Mouse (Mus musculus) bone marrow macrophage, adult 2 months (primary cell): Measurements from ENCODE around the gene Eml2. TPM values are rescaled to one million over a fixed set of nuclear protein-coding genes. Genes with fewer than 3 reads are reported as not detected.
"Not testable (repeated sequence)": the region's sequence is repeated elsewhere in the genome, so short reads cannot be mapped to it uniquely, and the experiment has no call there.

Source experiments
- H3K27ac ChIP-seq: 2 replicates; pipeline ENCODE4 v1.5.1; 2012; ENCODE audit warnings: low read depth, low read length; ENCODE audit not compliant: insufficient read depth
- H3K4me1 ChIP-seq: 2 replicates; pipeline ENCODE4 v1.6.1; 2012; ENCODE audit warnings: low read length; ENCODE audit not compliant: control insufficient read depth, insufficient read depth
- H3K4me3 ChIP-seq: 2 replicates; pipeline ENCODE4 v1.5.1; 2012; ENCODE audit warnings: mild to moderate bottlenecking, low read length, moderate library complexity; ENCODE audit not compliant: insufficient read depth
- CTCF ChIP-seq: IDR thresholded peaks from 2 replicates; pipeline ENCODE4 v1.5.1; 2012; ENCODE audit warnings: low read depth, mild to moderate bottlenecking, low read length, moderate library complexity
- POLR2A ChIP-seq: IDR thresholded peaks from 2 replicates; pipeline ENCODE4 v1.6.1; 2012; ENCODE audit warnings: mild to moderate bottlenecking, low read depth, low read length, borderline replicate concordance
- polyA plus RNA-seq: library from polyadenylated mRNA; stranded (reverse); fragments of >200 nt; gene quantifications from 2 replicates; pipeline ENCODE4 v1.2.4, GENCODE M21; 2012; ENCODE audit not compliant: missing spikeins, insufficient read depth, insufficient read length

Gene Eml2
- polyA plus RNA-seq, 1 experiment: 17.8 TPM

GRCm38 (mm10) chr7:19147497-19148045, 28.6 kb upstream of the Eml2 start:
- peaks cover 12% of the 10 kb centered on the region for H3K4me1 ChIP-seq
- no peak overlapping the region for H3K4me3 ChIP-seq
- TF ChIP-seq CTCF: no peak
- H3K27ac ChIP-seq: no peak overlapping the region

GRCm38 (mm10) chr7:19148180-19148874, 27.9 kb upstream of the Eml2 start:
- no peak for TF ChIP-seq POLR2A
- no peak for TF ChIP-seq CTCF
- Histone ChIP-seq H3K4me1 (peaks cover 12% of the 10 kb centered on the region), H3K27ac (peak overlapping the region; percentile 43; the same call in 1 of the 2 replicates), H3K4me3 (peak overlapping the region; percentile 65)

GRCm38 (mm10) chr7:19148875-19149541, 27.2 kb upstream of the Eml2 start, which contains the start of gene Qpctl:
Gene Qpctl (minus strand): TSS chr7:19149291.
- TF ChIP-seq CTCF: no peak
- TF ChIP-seq POLR2A: no peak
- Histone ChIP-seq H3K4me3 (peak within 1 kb of the TSS; percentile 98), H3K27ac (peak within 1 kb of the TSS; percentile 58), H3K4me1 (peaks cover 12% of the 10 kb centered on the region)

GRCm38 (mm10) chr7:19149626-19150025, 26.6 kb upstream of the Eml2 start, which contains the start of gene Snrpd2:
Gene Snrpd2 (plus strand): TSS chr7:19149722.
- Histone ChIP-seq H3K27ac (peak within 1 kb of the TSS; percentile 58), H3K4me1 (peaks cover 12% of the 10 kb centered on the region), H3K4me3 (peak within 1 kb of the TSS; percentile 98)
- no peak for TF ChIP-seq CTCF
- TF ChIP-seq POLR2A: no peak

GRCm38 (mm10) chr7:19151121-19151520, 25.1 kb upstream of the Eml2 start:
- H3K27ac ChIP-seq, H3K4me3 ChIP-seq: not testable (repeated sequence)
- peaks cover 12% of the 10 kb centered on the region for H3K4me1 ChIP-seq

- Histone ChIP-seq H3K4me3 (no peak overlapping the region), H3K27ac (no peak overlapping the region), H3K4me1 (peaks cover 5% of the 10 kb centered on the region)
- no peak for TF ChIP-seq POLR2A
- no peak for TF ChIP-seq CTCF
These were observed 21.4 kb upstream of the Eml2 start for GRCm38 (mm10) chr7:19154796-19155195.

- H3K4me3 ChIP-seq: no peak overlapping the region
- no peak overlapping the region for H3K27ac ChIP-seq
- peaks cover under 1% of the 10 kb centered on the region; the same call in 1 of the 2 replicates for H3K4me1 ChIP-seq
- TF ChIP-seq POLR2A (no peak), CTCF (peak; percentile 17; the same call in 1 of the 2 replicates)
These were observed 20.3 kb upstream of the Eml2 start for GRCm38 (mm10) chr7:19155825-19156475.

GRCm38 (mm10) chr7:19157160-19157800, 18.9 kb upstream of the Eml2 start:
- TF ChIP-seq CTCF: peak; percentile 47
- no peak for TF ChIP-seq POLR2A
- no peaks in the 10 kb centered on the region for H3K4me1 ChIP-seq
- no peak overlapping the region for H3K4me3 ChIP-seq
- no peak overlapping the region for H3K27ac ChIP-seq

GRCm38 (mm10) chr7:19158601-19159000, 17.6 kb upstream of the Eml2 start:
- Histone ChIP-seq H3K4me1 (no peaks in the 10 kb centered on the region), H3K4me3 (no peak overlapping the region), H3K27ac (no peak overlapping the region)
- no peak for TF ChIP-seq CTCF

- H3K4me1 ChIP-seq: no peaks in the 10 kb centered on the region
- no peak overlapping the region for H3K4me3 ChIP-seq
- H3K27ac ChIP-seq: no peak overlapping the region
- TF ChIP-seq CTCF (no peak), POLR2A (no peak)
These were observed 16.8 kb upstream of the Eml2 start for GRCm38 (mm10) chr7:19159411-19159810.
